Mouse (Mus musculus) left cerebral cortex, adult 8-10 months (tissue): ENCODE measurements around the gene Sfn. TPM values are rescaled to one million over a fixed set of nuclear protein-coding genes. Genes with fewer than 3 reads are reported as not detected.

ENCODE experiments used
- DNase-seq, 2 experiments: peaks; one replicate each; pipeline ENCODE4 v3.0.0; 2022; ENCODE audit warnings: low spot score in 2 of 2
- total RNA-seq, 4 experiments: library from RNA; stranded (reverse); gene quantifications; 2 replicates each; pipeline ENCODE4 v1.2.4; 2022

The Sfn gene
- total RNA-seq, 4 experiments from 2014 or later, result 1.6 to 2.2 (median 1.8) TPM

GRCm38 (mm10) chr4:133620668-133621067, 18.7 kb upstream of the Sfn start:
- no peak for DNase-seq

- no peak for DNase-seq
Observed at GRCm38 (mm10) chr4:133619473-133620136, 17.6 kb upstream of the Sfn start.

GRCm38 (mm10) chr4:133617936-133618335, 16.0 kb upstream of the Sfn start:
- DNase-seq, result no peak

GRCm38 (mm10) chr4:133615416-133615815, 13.4 kb upstream of the Sfn start:
- no peak for DNase-seq

- peak; percentile 53 to 90 for DNase-seq
Observed at GRCm38 (mm10) chr4:133614274-133614761, 12.3 kb upstream of the Sfn start.

GRCm38 (mm10) chr4:133613867-133614266, 11.9 kb upstream of the Sfn start:
- no peak for DNase-seq

GRCm38 (mm10) chr4:133613026-133613425, 11.1 kb upstream of the Sfn start:
- no peak for DNase-seq

- no peak for DNase-seq
Observed at GRCm38 (mm10) chr4:133612416-133612815, 10.4 kb upstream of the Sfn start.

GRCm38 (mm10) chr4:133611815-133612214, 9.8 kb upstream of the Sfn start:
- no peak for DNase-seq

- DNase-seq, result peak in 1 of 2 experiments; percentile 50
Observed at GRCm38 (mm10) chr4:133609719-133610118, 7.8 kb upstream of the Sfn start.

- DNase-seq, result no peak
Observed at GRCm38 (mm10) chr4:133607284-133607683, 5.3 kb upstream of the Sfn start.

GRCm38 (mm10) chr4:133605330-133605729, 3.4 kb upstream of the Sfn start:
- DNase-seq, result no peak

GRCm38 (mm10) chr4:133604856-133605255, 2.9 kb upstream of the Sfn start:
- DNase-seq, result no peak

GRCm38 (mm10) chr4:133604175-133604574, 2.2 kb upstream of the Sfn start:
- DNase-seq, result no peak

GRCm38 (mm10) chr4:133603056-133603455, 1.1 kb upstream of the Sfn start:
- DNase-seq, result no peak

- DNase-seq, result no peak
Observed at GRCm38 (mm10) chr4:133600306-133600705, 1.7 kb downstream of the Sfn start.

- peak; percentile 51 to 76 for DNase-seq
Observed at GRCm38 (mm10) chr4:133599571-133600073, 2.3 kb downstream of the Sfn start.

- DNase-seq, result no peak
Observed at GRCm38 (mm10) chr4:133599116-133599515, 2.9 kb downstream of the Sfn start.

- DNase-seq, result no peak
Observed at GRCm38 (mm10) chr4:133598616-133599015, 3.4 kb downstream of the Sfn start.

GRCm38 (mm10) chr4:133596084-133596483, 5.9 kb downstream of the Sfn start:
- DNase-seq, result no peak

- peak in 1 of 2 experiments; percentile 53 for DNase-seq
Observed at GRCm38 (mm10) chr4:133595538-133595937, 6.4 kb downstream of the Sfn start.

GRCm38 (mm10) chr4:133592570-133592969, 9.4 kb downstream of the Sfn start:
- no peak for DNase-seq
